Mouse (Mus musculus): ENCODE data around the gene Drosha. TPM values are rescaled to one million over a fixed set of nuclear protein-coding genes. Genes with fewer than 3 reads are reported as not detected.

Gene Drosha
- polyA plus RNA-seq, 1 experiment: 14.4 TPM

- Histone ChIP-seq H3K4me3 (ENCODE audit: control insufficient read depth, low read depth, low read length) (no peak overlapping the region), H3K4me1 (ENCODE audit: control insufficient read depth, insufficient read depth, low read length) (no peaks in the 10 kb centered on the region)
- TF ChIP-seq POLR2A (IDR thresholded peaks at IDR 0.05; ENCODE audit: control insufficient read depth, low read depth, low read length) (no peak), CTCF (IDR thresholded peaks at IDR 0.05; ENCODE audit: control insufficient read depth, insufficient read depth, insufficient replicate concordance, low read depth, low read length) (no peak)
These were observed 144.2 kb downstream of the Drosha start for GRCm38 (mm10) chr15:12968815-12969214.

GRCm38 (mm10) chr15:12972441-12972840 is 147.8 kb downstream of the Drosha start:
- Histone ChIP-seq H3K27ac (ENCODE audit: control insufficient read depth, insufficient read depth, low read depth, low read length) (no peak overlapping the region), H3K4me1 (ENCODE audit: control insufficient read depth, insufficient read depth, low read length) (no peaks in the 10 kb centered on the region), H3K36me3 (ENCODE audit: control insufficient read depth, insufficient read depth, low read length) (no peaks in the 10 kb centered on the region), H3K27me3 (ENCODE audit: control insufficient read depth, insufficient read depth, low read length) (no peaks in the 10 kb centered on the region), H3K4me3 (ENCODE audit: control insufficient read depth, low read depth, low read length) (no peak overlapping the region)
- TF ChIP-seq CTCF (IDR thresholded peaks at IDR 0.05; ENCODE audit: control insufficient read depth, insufficient read depth, insufficient replicate concordance, low read depth, low read length) (no peak), POLR2A (IDR thresholded peaks at IDR 0.05; ENCODE audit: control insufficient read depth, low read depth, low read length) (no peak)

More at GRCm38 (mm10) chr15:12968815-12969214, 144.2 kb downstream of the Drosha start:
- H3K27ac ChIP-seq (ENCODE audit: control insufficient read depth, insufficient read depth, low read depth, low read length): no peak overlapping the region
- no peaks in the 10 kb centered on the region for H3K36me3 ChIP-seq (ENCODE audit: control insufficient read depth, insufficient read depth, low read length)
- no peaks in the 10 kb centered on the region for H3K27me3 ChIP-seq (ENCODE audit: control insufficient read depth, insufficient read depth, low read length)

Other genes with a start within 250 kb of the Drosha start
- gene Pdzd2, start 84.9 kb upstream of the Drosha start, polyA plus RNA-seq (2012; rRNA removed): 9.3 and 11.4 TPM in 2 replicates
- gene 6030458C11Rik, start 166 bp upstream of the Drosha start, polyA plus RNA-seq (2012; rRNA removed): 3.4 and 3.6 TPM in 2 replicates

All from testis, adult 2 months (tissue).